Mouse (Mus musculus): Measurements from ENCODE around the gene Klhl25. TPM values are rescaled to one million over a fixed set of nuclear protein-coding genes. Genes with fewer than 3 reads are reported as not detected.
A peak's percentile ranks its signal among the peaks of the same experiment; 100 is the strongest.

Gene Klhl25
- polyA plus RNA-seq, 1 experiment from 2014 or later = 12.4 TPM

- no peak overlapping the region for H3K4me2 ChIP-seq (ENCODE audit: low read length)
- WGBS = 86% methylated on average over 8 of the region's 8 CpGs
- H3K9me3 ChIP-seq (ENCODE audit: control insufficient read depth, low read length) = no peaks in the 10 kb centered on the region
- H3K9ac ChIP-seq (ENCODE audit: low read length) = no peak overlapping the region
- H3K27ac ChIP-seq (ENCODE audit: low read depth) = no peak overlapping the region
- H3K4me1 ChIP-seq (replicated peaks; ENCODE audit: control insufficient read depth, insufficient read depth, low read length) = no peaks in the 10 kb centered on the region
- no peaks in the 10 kb centered on the region for H3K27me3 ChIP-seq (replicated peaks; ENCODE audit: control insufficient read depth, insufficient read depth, low read length)
- ATAC-seq (replicated peaks; ENCODE audit: low FRiP score, low TSS enrichment, low read depth) = no peak
- H3K4me3 ChIP-seq (ENCODE audit: low read depth, low read length) = no peak overlapping the region
- DNase-seq (ENCODE audit: low spot score) = no peak
- H3K36me3 ChIP-seq (ENCODE audit: control insufficient read depth, insufficient read depth, low read length) = no peaks in the 10 kb centered on the region
These were observed 45.6 kb downstream of the Klhl25 start for GRCm38 (mm10) chr7:75893709-75894108.

GRCm38 (mm10) chr7:75897041-75897440 is 48.9 kb downstream of the Klhl25 start:
- Histone ChIP-seq H3K27me3 (replicated peaks; ENCODE audit: control insufficient read depth, insufficient read depth, low read length) (no peaks in the 10 kb centered on the region), H3K36me3 (ENCODE audit: control insufficient read depth, insufficient read depth, low read length) (no peaks in the 10 kb centered on the region), H3K4me1 (replicated peaks; ENCODE audit: control insufficient read depth, insufficient read depth, low read length) (no peaks in the 10 kb centered on the region), H3K4me2 (ENCODE audit: low read length) (no peak overlapping the region), H3K9me3 (ENCODE audit: control insufficient read depth, low read length) (no peaks in the 10 kb centered on the region), H3K4me3 (ENCODE audit: low read depth, low read length) (no peak overlapping the region), H3K9ac (ENCODE audit: low read length) (no peak overlapping the region), H3K27ac (ENCODE audit: low read depth) (no peak overlapping the region)
- 79% methylated on average over 5 of the region's 5 CpGs for WGBS
- ATAC-seq (replicated peaks; ENCODE audit: low FRiP score, low TSS enrichment, low read depth) = no peak
- DNase-seq (ENCODE audit: low spot score) = no peak

GRCm38 (mm10) chr7:75899102-75899501 is 51.0 kb downstream of the Klhl25 start:
- no peak overlapping the region for H3K4me2 ChIP-seq (ENCODE audit: low read length)
- no peak overlapping the region for H3K4me3 ChIP-seq (ENCODE audit: low read depth, low read length)
- WGBS = 68% methylated on average over 6 of the region's 6 CpGs
- H3K9ac ChIP-seq (ENCODE audit: low read length) = no peak overlapping the region
- no peaks in the 10 kb centered on the region for H3K4me1 ChIP-seq (replicated peaks; ENCODE audit: control insufficient read depth, insufficient read depth, low read length)
- no peaks in the 10 kb centered on the region for H3K27me3 ChIP-seq (replicated peaks; ENCODE audit: control insufficient read depth, insufficient read depth, low read length)
- no peak overlapping the region for H3K27ac ChIP-seq (ENCODE audit: low read depth)
- no peaks in the 10 kb centered on the region for H3K9me3 ChIP-seq (ENCODE audit: control insufficient read depth, low read length)
- ATAC-seq (replicated peaks; ENCODE audit: low FRiP score, low TSS enrichment, low read depth) (no peak), DNase-seq (ENCODE audit: low spot score) (no peak)
- H3K36me3 ChIP-seq (ENCODE audit: control insufficient read depth, insufficient read depth, low read length) = no peaks in the 10 kb centered on the region

- no peaks in the 10 kb centered on the region for H3K4me1 ChIP-seq (replicated peaks; ENCODE audit: control insufficient read depth, insufficient read depth, low read length)
- no peaks in the 10 kb centered on the region for H3K9me3 ChIP-seq (ENCODE audit: control insufficient read depth, low read length)
- no peak overlapping the region for H3K27ac ChIP-seq (ENCODE audit: low read depth)
- WGBS = 67% methylated on average over 8 of the region's 8 CpGs
- DNase-seq (ENCODE audit: low spot score) (no peak), ATAC-seq (replicated peaks; ENCODE audit: low FRiP score, low TSS enrichment, low read depth) (no peak)
- no peak overlapping the region for H3K4me3 ChIP-seq (ENCODE audit: low read depth, low read length)
- H3K4me2 ChIP-seq (ENCODE audit: low read length) = no peak overlapping the region
- no peaks in the 10 kb centered on the region for H3K36me3 ChIP-seq (ENCODE audit: control insufficient read depth, insufficient read depth, low read length)
- no peak overlapping the region for H3K9ac ChIP-seq (ENCODE audit: low read length)
- H3K27me3 ChIP-seq (replicated peaks; ENCODE audit: control insufficient read depth, insufficient read depth, low read length) = no peaks in the 10 kb centered on the region
These were observed 51.4 kb downstream of the Klhl25 start for GRCm38 (mm10) chr7:75899517-75899916.

- no peak for ATAC-seq (replicated peaks; ENCODE audit: low FRiP score, low TSS enrichment, low read depth)
- H3K27me3 ChIP-seq (replicated peaks; ENCODE audit: control insufficient read depth, insufficient read depth, low read length) = no peaks in the 10 kb centered on the region
- H3K4me1 ChIP-seq (replicated peaks; ENCODE audit: control insufficient read depth, insufficient read depth, low read length) = no peaks in the 10 kb centered on the region
- WGBS = 74% methylated on average over 4 of the region's 4 CpGs
- H3K4me3 ChIP-seq (ENCODE audit: low read depth, low read length) = no peak overlapping the region
- no peak overlapping the region for H3K27ac ChIP-seq (ENCODE audit: low read depth)
- no peak overlapping the region for H3K9ac ChIP-seq (ENCODE audit: low read length)
- H3K4me2 ChIP-seq (ENCODE audit: low read length) = no peak overlapping the region
- no peaks in the 10 kb centered on the region for H3K9me3 ChIP-seq (ENCODE audit: control insufficient read depth, low read length)
- no peak for DNase-seq (ENCODE audit: low spot score)
- no peaks in the 10 kb centered on the region for H3K36me3 ChIP-seq (ENCODE audit: control insufficient read depth, insufficient read depth, low read length)
These were observed 51.8 kb downstream of the Klhl25 start for GRCm38 (mm10) chr7:75899954-75900353.

GRCm38 (mm10) chr7:75905145-75905544 is 57.0 kb downstream of the Klhl25 start:
- ATAC-seq (replicated peaks; ENCODE audit: low FRiP score, low TSS enrichment, low read depth) (no peak), DNase-seq (ENCODE audit: low spot score) (no peak)
- WGBS = 34% methylated on average over 2 of the region's 2 CpGs
- Histone ChIP-seq H3K36me3 (ENCODE audit: control insufficient read depth, insufficient read depth, low read length) (no peaks in the 10 kb centered on the region), H3K4me3 (ENCODE audit: low read depth, low read length) (no peak overlapping the region), H3K27ac (ENCODE audit: low read depth) (no peak overlapping the region), H3K9me3 (ENCODE audit: control insufficient read depth, low read length) (no peaks in the 10 kb centered on the region), H3K4me2 (ENCODE audit: low read length) (no peak overlapping the region), H3K4me1 (replicated peaks; ENCODE audit: control insufficient read depth, insufficient read depth, low read length) (0 out of 2 replicates have a peak, but pooled peaks cover under 1% of the 10 kb centered on the region), H3K27me3 (replicated peaks; ENCODE audit: control insufficient read depth, insufficient read depth, low read length) (no peaks in the 10 kb centered on the region), H3K9ac (ENCODE audit: low read length) (no peak overlapping the region)

- Histone ChIP-seq H3K36me3 (ENCODE audit: control insufficient read depth, insufficient read depth, low read length) (no peaks in the 10 kb centered on the region), H3K27ac (ENCODE audit: low read depth) (no peak overlapping the region), H3K4me2 (ENCODE audit: low read length) (peak overlapping the region; percentile 51), H3K9me3 (ENCODE audit: control insufficient read depth, low read length) (no peaks in the 10 kb centered on the region), H3K9ac (ENCODE audit: low read length) (no peak overlapping the region), H3K27me3 (replicated peaks; ENCODE audit: control insufficient read depth, insufficient read depth, low read length) (no peaks in the 10 kb centered on the region), H3K4me1 (replicated peaks; ENCODE audit: control insufficient read depth, insufficient read depth, low read length) (peaks cover 4% of the 10 kb centered on the region), H3K4me3 (ENCODE audit: low read depth, low read length) (peak overlapping the region; percentile 20)
- ATAC-seq (replicated peaks; ENCODE audit: low FRiP score, low TSS enrichment, low read depth) = peak; percentile 82
- peak; percentile 70 for DNase-seq (ENCODE audit: low spot score)
- 3% methylated on average over 11 of the region's 11 CpGs for WGBS
These were observed 62.0 kb downstream of the Klhl25 start for GRCm38 (mm10) chr7:75910035-75910651.

- DNase-seq (ENCODE audit: low spot score) = no peak
- WGBS = 75% methylated on average over 8 of the region's 8 CpGs
- ATAC-seq (replicated peaks; ENCODE audit: low FRiP score, low TSS enrichment, low read depth) = no peak
- H3K36me3 ChIP-seq (ENCODE audit: control insufficient read depth, insufficient read depth, low read length) = no peaks in the 10 kb centered on the region
- H3K9ac ChIP-seq (ENCODE audit: low read length) = no peak overlapping the region
- no peaks in the 10 kb centered on the region for H3K27me3 ChIP-seq (replicated peaks; ENCODE audit: control insufficient read depth, insufficient read depth, low read length)
- peak overlapping the region; percentile 51 for H3K4me2 ChIP-seq (ENCODE audit: low read length)
- H3K27ac ChIP-seq (ENCODE audit: low read depth) = no peak overlapping the region
- H3K4me1 ChIP-seq (replicated peaks; ENCODE audit: control insufficient read depth, insufficient read depth, low read length) = peaks cover 4% of the 10 kb centered on the region
- H3K9me3 ChIP-seq (ENCODE audit: control insufficient read depth, low read length) = no peaks in the 10 kb centered on the region
- H3K4me3 ChIP-seq (ENCODE audit: low read depth, low read length) = peak overlapping the region; percentile 20; the same call in 1 of the 2 replicates
These were observed 62.5 kb downstream of the Klhl25 start for GRCm38 (mm10) chr7:75910652-75911035.

GRCm38 (mm10) chr7:75913952-75914351 is 65.8 kb downstream of the Klhl25 start:
- no peaks in the 10 kb centered on the region for H3K9me3 ChIP-seq (ENCODE audit: control insufficient read depth, low read length)
- WGBS = 4% methylated on average over 7 of the region's 7 CpGs

More at GRCm38 (mm10) chr7:75913952-75914351, 65.8 kb downstream of the Klhl25 start:
- Histone ChIP-seq H3K4me3 (ENCODE audit: low read depth, low read length) (no peak overlapping the region), H3K27ac (ENCODE audit: low read depth) (no peak overlapping the region), H3K9ac (ENCODE audit: low read length) (no peak overlapping the region), H3K36me3 (ENCODE audit: control insufficient read depth, insufficient read depth, low read length) (no peaks in the 10 kb centered on the region), H3K4me1 (replicated peaks; ENCODE audit: control insufficient read depth, insufficient read depth, low read length) (peaks cover 4% of the 10 kb centered on the region), H3K4me2 (ENCODE audit: low read length) (no peak overlapping the region), H3K27me3 (replicated peaks; ENCODE audit: control insufficient read depth, insufficient read depth, low read length) (no peaks in the 10 kb centered on the region)
- DNase-seq (ENCODE audit: low spot score) (peak; percentile 94), ATAC-seq (replicated peaks; ENCODE audit: low FRiP score, low TSS enrichment, low read depth) (peak; percentile 67)

Data from intestine, embryonic 14.5 days (tissue).